In the genomic region with DNA sequence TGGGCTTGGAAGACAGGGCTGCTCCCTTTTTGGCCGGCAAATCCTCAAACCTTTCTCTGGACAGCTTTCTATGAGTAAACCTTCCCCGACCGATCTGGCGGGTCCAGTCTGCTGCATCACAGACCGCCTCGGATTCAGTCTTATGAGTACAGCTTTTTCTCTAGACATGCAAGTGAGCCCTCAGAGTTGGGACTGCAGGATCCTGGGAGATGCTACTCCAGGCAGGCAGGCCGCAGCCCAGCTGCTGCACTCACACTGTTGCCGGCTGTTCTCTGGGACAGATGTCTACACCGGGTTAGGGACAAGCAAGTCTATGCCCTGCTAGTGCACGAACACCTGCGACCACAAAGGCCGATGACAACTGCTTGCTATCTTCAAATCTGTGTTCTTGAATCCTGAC, we compare ENCODE assay signal across 12 mouse cellular contexts. TPM values are rescaled to one million over a fixed set of nuclear protein-coding genes. Genes with fewer than 3 reads are reported as not detected.
DNase-seq lines count a peak whose midpoint lies in the region; ATAC-seq lines count a peak whose summit lies in the region.
"Had no signal": no experiment of that assay in that cellular context is flagged by ENCODE, and none has a peak within 500 bp of the region (broad histone marks: within the 10 kb centered on the region; RNA-seq: fewer than 3 reads in every experiment).

No protein-coding gene starts in this region.

- H3K27ac ChIP-seq in forebrain, embryonic 10.5 days = no peak overlapping the region
- no peak overlapping the region for H3K27ac ChIP-seq in forebrain, embryonic 15.5 days (replicated peaks)
- H3K27ac ChIP-seq in limb, embryonic 12.5 days = peak overlapping the region; percentile 77
- H3K27ac ChIP-seq in neural tube, embryonic 11.5 days (ENCODE audit: low read depth, low read length) = no peak overlapping the region

- H3K4me2 ChIP-seq in forebrain, embryonic 15.5 days (replicated peaks) = 0 out of 2 replicates have a peak overlapping the region, but pooled peaks have one; percentile 15
- peak overlapping the region; percentile 71 for H3K4me2 ChIP-seq in limb, embryonic 12.5 days
- no peak overlapping the region for H3K4me2 ChIP-seq in neural tube, embryonic 11.5 days (ENCODE audit: low read depth)

- H3K4me3 ChIP-seq in forebrain, embryonic 10.5 days = peak overlapping the region; percentile 37; the same call in 1 of the 2 replicates
- H3K4me3 ChIP-seq in forebrain, embryonic 15.5 days = peak overlapping the region; percentile 35
- peak overlapping the region; percentile 45 for H3K4me3 ChIP-seq in limb, embryonic 12.5 days (replicated peaks)
- H3K4me3 ChIP-seq in neural tube, embryonic 11.5 days (ENCODE audit: low read depth, low read length) = no peak overlapping the region; the same call in 1 of the 2 replicates

- ATAC-seq in forebrain, embryonic 15.5 days (replicated peaks) = no peak
- ATAC-seq in limb, embryonic 12.5 days (ENCODE audit: insufficient number of reproducible peaks, insufficient read depth, low FRiP score, low TSS enrichment, low read depth) = no peak
- ATAC-seq in neural tube, embryonic 11.5 days (ENCODE audit: insufficient read depth, low FRiP score, low TSS enrichment) = no peak
- ATAC-seq: activated CD4-positive, CD25-positive, alpha-beta regulatory T cell, adult 4 months; liver, postnatal 0 days had no signal

- no peaks in the 10 kb centered on the region for H3K9me3 ChIP-seq in forebrain, embryonic 10.5 days
- no peaks in the 10 kb centered on the region for H3K9me3 ChIP-seq in forebrain, embryonic 15.5 days
- no peaks in the 10 kb centered on the region for H3K9me3 ChIP-seq in limb, embryonic 12.5 days
- H3K9me3 ChIP-seq in neural tube, embryonic 11.5 days (ENCODE audit: control insufficient read depth, low read length) = no peaks in the 10 kb centered on the region

- H3K9ac ChIP-seq in forebrain, embryonic 15.5 days (replicated peaks) = peak overlapping the region; percentile 25; the same call in 1 of the 2 replicates
- peak overlapping the region; percentile 63 for H3K9ac ChIP-seq in limb, embryonic 12.5 days (replicated peaks)
- H3K9ac ChIP-seq in neural tube, embryonic 11.5 days (ENCODE audit: low read length) = no peak overlapping the region
- H3K9ac ChIP-seq: liver, postnatal 0 days had no signal

- peaks cover 5% of the 10 kb centered on the region for H3K36me3 ChIP-seq in forebrain, embryonic 10.5 days (replicated peaks)
- no peaks in the 10 kb centered on the region for H3K36me3 ChIP-seq in forebrain, embryonic 15.5 days
- H3K36me3 ChIP-seq in limb, embryonic 12.5 days = peaks cover 3% of the 10 kb centered on the region; the same call in 1 of the 2 replicates
- no peaks in the 10 kb centered on the region for H3K36me3 ChIP-seq in neural tube, embryonic 11.5 days (ENCODE audit: control insufficient read depth, insufficient read depth, low read length)

- peaks cover 63% of the 10 kb centered on the region for H3K4me1 ChIP-seq in forebrain, embryonic 10.5 days
- H3K4me1 ChIP-seq in forebrain, embryonic 15.5 days = peaks cover 46% of the 10 kb centered on the region
- H3K4me1 ChIP-seq in limb, embryonic 12.5 days (replicated peaks) = peaks cover 46% of the 10 kb centered on the region
- peaks cover 19% of the 10 kb centered on the region for H3K4me1 ChIP-seq in neural tube, embryonic 11.5 days (ENCODE audit: control insufficient read depth, insufficient read depth, low read length)

- DNase-seq in forebrain, embryonic 10.5 days (ENCODE audit: extremely low spot score, low spot score) = no peak
- peak; percentile 44 for DNase-seq in neural tube, embryonic 11.5 days (ENCODE audit: low spot score)
- no peak for DNase-seq in natural killer cell, adult 2 months (ENCODE audit: low spot score in 2 of 2)
- DNase-seq in spleen, adult 12 weeks (ENCODE audit: low spot score) = no peak
- no peak for DNase-seq in heart, adult 18-20 months
- DNase-seq: cerebellum, postnatal 25 days; kidney, adult 2 months; liver, postnatal 0 days; right cerebral cortex, postnatal 14 days had no signal

- WGBS in forebrain, embryonic 10.5 days = 2% methylated on average over 12 of the region's 12 CpGs
- whole genome bisulfite sequencing in forebrain, embryonic 15.5 days = 9% methylated on average over 12 of the region's 12 CpGs
- 6% methylated on average over 12 of the region's 12 CpGs for WGBS in limb, embryonic 12.5 days
- WGBS in neural tube, embryonic 11.5 days = under 1% methylated on average over 12 of the region's 12 CpGs

- H3K27me3 ChIP-seq in forebrain, embryonic 10.5 days (ENCODE audit: poor library complexity, severe bottlenecking) = peaks cover 100% of the 10 kb centered on the region
- H3K27me3 ChIP-seq in forebrain, embryonic 15.5 days = peaks cover 41% of the 10 kb centered on the region
- H3K27me3 ChIP-seq in limb, embryonic 12.5 days = peaks cover 64% of the 10 kb centered on the region
- H3K27me3 ChIP-seq in neural tube, embryonic 11.5 days (ENCODE audit: control insufficient read depth, insufficient read depth, low read length) = peaks cover 80% of the 10 kb centered on the region

RNA-seq across cellular contexts. Expression of a gene that starts 2.2 kb away (rescaled TPM):
- polyA plus RNA-seq in forebrain, embryonic 10.5 days (2016; fragmentation: Nextera tagmentation; extraction: Ambion mirVana) = 5.3 and 8.7 TPM in 2 replicates
- polyA plus RNA-seq in forebrain, embryonic 15.5 days (2015; fragmentation: Nextera tagmentation; extraction: Ambion mirVana) = 20.6 and 25.2 TPM in 2 replicates
- 103 and 104 TPM in 2 replicates for polyA plus RNA-seq in limb, embryonic 12.5 days (2016; fragmentation: Nextera tagmentation; extraction: Ambion mirVana)
- polyA plus RNA-seq in neural tube, embryonic 11.5 days (2014; fragmentation: Nextera tagmentation; extraction: Ambion mirVana) = 10.6 and 11.4 TPM in 2 replicates
- not detected for total RNA-seq in heart, adult 18-20 months (2021)
- polyA plus RNA-seq: activated CD4-positive, CD25-positive, alpha-beta regulatory T cell, adult 4 months; kidney, adult 2 months had no signal

RNA-seq across cellular contexts. Expression of a gene that starts 10.5 kb away (rescaled TPM):
- polyA plus RNA-seq in forebrain, embryonic 10.5 days (2016; fragmentation: Nextera tagmentation; extraction: Ambion mirVana) = 41.1 and 48.7 TPM in 2 replicates
- 29.7 and 35.5 TPM in 2 replicates for polyA plus RNA-seq in forebrain, embryonic 15.5 days (2015; fragmentation: Nextera tagmentation; extraction: Ambion mirVana)
- polyA plus RNA-seq in limb, embryonic 12.5 days (2016; fragmentation: Nextera tagmentation; extraction: Ambion mirVana) = 55.2 and 65.0 TPM in 2 replicates
- polyA plus RNA-seq in neural tube, embryonic 11.5 days (2014; fragmentation: Nextera tagmentation; extraction: Ambion mirVana) = 33.9 and 37.4 TPM in 2 replicates
- total RNA-seq in heart, adult 18-20 months (2021) = 1 to 10 TPM; 9.5 to 9.8 TPM
